Mouse (Mus musculus) liver, embryonic 14.5 days (tissue): ENCODE measurements around the gene Gm16434.
"Not testable (repeated sequence)": the region's sequence is repeated elsewhere in the genome, so short reads cannot be mapped to it uniquely, and the experiment has no call there.

Experiments used
- CTCF ChIP-seq: IDR thresholded peaks from 2 replicates; pipeline ENCODE4 v1.5.1; 2016; ENCODE audit warnings: antibody characterized with exemption, low read depth, control low read depth
- EP300 ChIP-seq: IDR thresholded peaks from 2 replicates; pipeline ENCODE4 v1.6.1; 2016; ENCODE audit warnings: antibody characterized with exemption, low read depth

DNA sequence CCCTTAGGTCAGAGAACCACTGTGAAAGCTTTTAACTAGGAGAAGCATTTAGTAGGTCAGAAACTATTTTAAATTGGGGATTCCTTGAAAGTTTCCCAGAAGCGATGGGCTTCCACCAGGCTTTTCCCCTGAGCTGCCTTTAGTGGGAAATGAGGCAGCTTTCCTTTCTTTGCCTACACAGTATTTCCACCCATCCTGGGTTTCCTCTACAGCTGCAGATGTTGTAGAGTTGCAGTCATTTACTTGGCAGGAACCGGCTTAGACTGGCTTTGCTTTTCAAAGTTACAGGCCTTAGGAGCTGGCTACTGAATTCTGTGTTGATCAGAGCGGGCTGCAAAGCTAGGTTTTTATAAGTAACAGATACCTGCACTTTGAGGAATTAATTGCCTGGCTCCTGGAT lies 5.7 kb upstream of the Gm16434 start:
- not testable (repeated sequence) for TF ChIP-seq CTCF, EP300
